Mouse (Mus musculus) olfactory bulb, adult 2 months (tissue): ENCODE measurements around the gene Fam189a1. TPM values are rescaled to one million over a fixed set of nuclear protein-coding genes. Genes with fewer than 3 reads are reported as not detected.

Experiments used
- H3K27ac ChIP-seq: fragments of 200-500 bp; 2 replicates; pipeline ENCODE4 v1.5.1; 2012; ENCODE audit warnings: low read depth, low read length; ENCODE audit not compliant: insufficient read depth
- H3K4me1 ChIP-seq: fragments of 200-500 bp; 2 replicates; pipeline ENCODE4 v1.6.1; 2012; ENCODE audit warnings: low read length; ENCODE audit not compliant: control insufficient read depth, insufficient read depth
- H3K4me3 ChIP-seq: fragments of 200-500 bp; 2 replicates; pipeline ENCODE4 v1.5.1; 2012; ENCODE audit warnings: mild to moderate bottlenecking, low read depth, low read length, moderate library complexity; ENCODE audit not compliant: insufficient read depth
- CTCF ChIP-seq: fragments of 200-500 bp; IDR thresholded peaks from 2 replicates; pipeline ENCODE4 v1.5.1; 2012; ENCODE audit warnings: low read depth, mild to moderate bottlenecking, low read length, moderate library complexity; ENCODE audit not compliant: insufficient read depth
- POLR2A ChIP-seq: fragments of 200-500 bp; IDR thresholded peaks from 2 replicates; pipeline ENCODE4 v1.6.1; 2012; ENCODE audit warnings: mild to moderate bottlenecking, low read depth, low read length, moderate library complexity; ENCODE audit not compliant: insufficient read depth
- WGBS: fragments of 180-500 bp; shearing (Covaris S2); methylation state at CpG from one replicate; pipeline ENCODE4 v1.1.7; 2018; 5-methylcytosine and 5-hydroxymethylcytosine counted together
- polyA plus RNA-seq: library from polyadenylated mRNA; stranded (reverse); fragments of >200 nt; gene quantifications from 2 replicates; pipeline ENCODE4 v1.2.4, GENCODE M21; 2012; ENCODE audit warnings: low replicate concordance; ENCODE audit not compliant: missing spikeins, insufficient read depth, insufficient read length

Fam189a1 gene
- polyA plus RNA-seq, 1 experiment, result not detected

DNA sequence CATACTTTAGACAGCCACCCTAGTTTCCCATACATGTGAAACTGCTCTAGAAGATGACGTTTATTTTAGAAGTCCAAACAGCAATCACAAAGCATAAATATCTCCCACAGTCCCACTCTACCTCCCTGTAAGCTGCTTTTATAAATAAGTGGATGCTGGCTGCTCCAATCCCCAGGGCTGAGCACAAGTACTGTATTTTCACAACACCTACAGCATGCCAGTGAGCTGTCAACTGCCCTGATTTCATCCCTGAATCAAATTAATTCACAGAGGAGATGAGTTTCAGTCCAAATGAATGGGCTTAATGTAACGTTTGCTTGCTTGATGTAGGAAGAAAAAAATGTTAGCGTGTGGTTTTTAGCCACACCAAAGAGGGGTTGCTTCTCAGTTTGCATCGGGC lies 225.4 kb downstream of the Fam189a1 start:
- 57% methylated on average over 4 of the region's 4 CpGs for WGBS
- no peak for TF ChIP-seq POLR2A
- no peak for TF ChIP-seq CTCF
- Histone ChIP-seq H3K4me3 (no peak overlapping the region), H3K27ac (no peak overlapping the region), H3K4me1 (peaks cover 4% of the 10 kb centered on the region)

DNA sequence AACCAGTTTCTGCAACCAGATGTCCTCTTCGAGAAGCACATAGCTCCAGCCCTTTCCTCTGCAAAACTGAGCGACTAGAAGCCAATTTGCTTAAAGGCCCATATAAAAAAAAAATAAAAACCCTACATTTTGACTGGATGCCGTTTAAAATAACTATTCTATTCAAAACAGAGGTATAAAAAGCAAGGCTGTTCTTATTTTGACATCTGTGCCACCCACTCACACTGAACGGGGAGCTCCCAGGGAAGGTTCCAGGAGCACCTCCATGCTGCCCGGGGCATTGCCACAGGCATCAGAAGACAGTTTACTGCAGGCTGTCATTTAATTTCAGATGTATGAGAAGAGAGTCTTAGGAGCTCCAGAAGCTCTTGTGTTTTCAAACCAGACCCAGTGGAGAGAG lies 232.5 kb downstream of the Fam189a1 start:
- H3K4me3 ChIP-seq, result no peak overlapping the region
- TF ChIP-seq CTCF (no peak), POLR2A (no peak)
- WGBS, result 34% methylated on average over 5 of the region's 5 CpGs
- H3K27ac ChIP-seq, result no peak overlapping the region
- H3K4me1 ChIP-seq, result peaks cover 4% of the 10 kb centered on the region

DNA sequence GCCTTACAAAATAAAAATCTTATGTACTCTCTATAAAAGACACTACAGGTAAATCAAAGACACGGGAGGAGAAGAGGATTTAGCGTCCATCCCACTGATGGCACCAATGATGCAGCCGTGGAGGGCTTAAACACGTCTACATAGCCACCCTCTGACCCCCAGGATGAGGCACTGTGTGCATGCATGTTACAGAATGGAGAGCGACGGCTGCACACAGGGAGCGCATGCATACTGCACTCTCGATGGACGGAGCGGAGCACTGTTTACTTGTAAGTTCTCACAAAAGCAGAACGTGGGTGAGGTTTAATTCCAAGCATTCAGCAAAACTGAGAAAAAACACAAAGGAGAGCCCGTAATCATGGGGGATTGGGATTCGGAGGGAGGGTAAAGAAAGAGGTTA lies 235.2 kb downstream of the Fam189a1 start:
- Histone ChIP-seq H3K27ac (no peak overlapping the region), H3K4me1 (peaks cover 4% of the 10 kb centered on the region), H3K4me3 (no peak overlapping the region)
- 51% methylated on average over 13 of the region's 13 CpGs for WGBS
- no peak for TF ChIP-seq POLR2A

DNA sequence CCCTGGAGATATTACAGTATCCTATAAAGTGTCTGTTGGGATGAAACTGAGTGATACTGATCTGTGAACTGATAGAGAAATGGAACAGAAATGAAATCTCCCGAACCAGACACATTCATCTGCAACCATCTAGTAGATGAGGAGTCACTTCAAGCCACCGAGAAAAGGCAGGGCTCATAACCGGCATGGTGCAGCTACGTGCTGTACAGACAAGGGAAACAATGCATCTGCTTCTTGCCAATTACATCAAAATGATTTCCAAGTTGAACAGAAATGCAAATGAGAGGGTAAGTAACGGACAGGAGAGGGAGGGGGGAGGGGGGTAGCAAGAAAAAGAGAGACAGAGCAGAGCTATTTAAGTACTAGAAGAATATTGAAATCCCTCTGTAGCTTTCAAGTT lies 235.6 kb downstream of the Fam189a1 start:
- TF ChIP-seq CTCF (no peak), POLR2A (no peak)
- Histone ChIP-seq H3K27ac (no peak overlapping the region), H3K4me3 (no peak overlapping the region), H3K4me1 (peaks cover 4% of the 10 kb centered on the region)
- 62% methylated on average over 5 of the region's 5 CpGs for WGBS

DNA sequence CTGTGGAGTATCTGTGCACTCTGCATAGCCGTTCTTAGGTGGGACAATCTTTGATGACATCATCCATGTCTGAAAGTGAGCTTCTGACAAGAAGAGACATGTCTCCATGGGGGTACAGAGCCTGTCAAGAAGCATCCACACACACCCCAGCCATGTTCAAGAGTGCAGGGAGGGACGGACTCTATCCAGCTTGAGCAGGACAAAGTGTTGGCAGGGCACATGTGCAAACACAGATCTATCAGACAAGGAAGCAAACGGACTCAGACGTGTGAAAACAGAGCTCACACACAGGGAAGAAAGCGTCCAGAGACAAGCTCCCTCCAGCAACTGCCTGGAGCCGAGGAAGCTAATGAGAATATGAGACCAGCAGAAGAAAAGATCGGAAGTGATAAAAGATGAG lies 239.7 kb downstream of the Fam189a1 start:
- Histone ChIP-seq H3K4me3 (no peak overlapping the region), H3K27ac (no peak overlapping the region), H3K4me1 (peaks cover 2% of the 10 kb centered on the region; the same call in 1 of the 2 replicates)
- TF ChIP-seq CTCF (no peak), POLR2A (no peak)
- 66% methylated on average over 7 of the region's 7 CpGs for WGBS

DNA sequence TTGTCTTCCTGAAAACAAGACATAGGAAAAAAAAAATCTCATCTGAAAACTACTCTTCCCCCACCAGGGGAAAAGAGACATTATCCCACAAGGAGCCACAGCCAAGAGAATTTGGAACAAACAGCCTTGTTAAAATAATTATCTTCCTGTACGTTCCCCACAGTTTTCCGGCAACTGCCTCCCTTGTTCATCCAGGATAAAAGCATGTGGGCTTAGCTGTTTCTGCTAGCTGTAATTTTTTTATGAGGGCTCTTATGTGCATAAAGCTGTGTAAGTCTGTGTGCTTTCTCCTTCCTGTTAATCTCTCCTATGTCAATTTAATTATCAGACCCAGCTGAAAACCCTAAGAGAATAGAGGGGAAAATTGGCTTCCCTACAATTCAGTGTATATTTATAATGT lies 241.2 kb downstream of the Fam189a1 start:
- WGBS, result 49% methylated on average over 2 of the region's 2 CpGs
- no peaks in the 10 kb centered on the region for H3K4me1 ChIP-seq
- TF ChIP-seq CTCF, result no peak
- no peak for TF ChIP-seq POLR2A
- H3K27ac ChIP-seq, result no peak overlapping the region
- no peak overlapping the region for H3K4me3 ChIP-seq

DNA sequence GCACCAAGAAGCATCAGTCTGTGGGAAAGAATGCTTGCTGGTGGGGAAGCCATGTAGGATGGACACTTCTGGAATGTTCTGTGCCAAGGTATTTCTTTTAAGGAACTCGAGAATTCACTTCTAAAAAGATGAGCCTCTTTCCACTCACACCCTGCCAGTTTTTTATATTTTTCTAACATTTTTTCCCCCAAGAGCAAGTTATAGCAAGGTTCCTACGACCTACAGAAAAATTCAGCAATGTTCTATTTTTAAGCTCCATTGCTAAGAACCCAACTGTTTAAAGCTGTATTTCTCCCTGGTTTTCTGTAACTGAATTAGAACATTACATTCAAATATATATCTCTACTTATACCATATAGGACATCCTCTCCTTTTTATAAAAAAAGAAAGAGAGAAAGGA lies 244.4 kb downstream of the Fam189a1 start:
- H3K4me1 ChIP-seq, result no peaks in the 10 kb centered on the region
- H3K4me3 ChIP-seq, result no peak overlapping the region
- WGBS, result 64% methylated on average over 2 of the region's 2 CpGs
- TF ChIP-seq POLR2A (no peak), CTCF (no peak)
- H3K27ac ChIP-seq, result no peak overlapping the region

DNA sequence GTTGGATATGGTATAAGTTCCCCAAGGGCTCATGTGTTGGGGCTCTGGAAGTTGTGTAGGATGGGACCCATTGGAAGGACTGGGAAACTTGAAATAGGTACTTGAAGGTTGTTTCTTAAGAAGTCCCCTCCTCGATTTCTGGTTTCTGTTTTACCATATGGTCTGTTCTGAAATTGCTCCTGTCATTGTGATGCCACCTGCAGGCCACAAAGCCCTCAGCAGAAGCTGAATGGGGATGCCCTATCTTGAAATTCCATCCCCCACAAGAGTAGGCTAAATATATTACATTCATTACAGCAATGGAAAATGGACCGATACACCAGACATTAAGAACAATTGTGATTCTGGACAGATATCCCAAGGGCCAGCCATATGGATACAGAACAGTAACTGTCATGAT lies 246.2 kb downstream of the Fam189a1 start:
- Histone ChIP-seq H3K4me3 (no peak overlapping the region), H3K27ac (no peak overlapping the region), H3K4me1 (no peaks in the 10 kb centered on the region)
- 84% methylated on average over 2 of the region's 2 CpGs for WGBS
- TF ChIP-seq POLR2A (no peak), CTCF (no peak)

DNA sequence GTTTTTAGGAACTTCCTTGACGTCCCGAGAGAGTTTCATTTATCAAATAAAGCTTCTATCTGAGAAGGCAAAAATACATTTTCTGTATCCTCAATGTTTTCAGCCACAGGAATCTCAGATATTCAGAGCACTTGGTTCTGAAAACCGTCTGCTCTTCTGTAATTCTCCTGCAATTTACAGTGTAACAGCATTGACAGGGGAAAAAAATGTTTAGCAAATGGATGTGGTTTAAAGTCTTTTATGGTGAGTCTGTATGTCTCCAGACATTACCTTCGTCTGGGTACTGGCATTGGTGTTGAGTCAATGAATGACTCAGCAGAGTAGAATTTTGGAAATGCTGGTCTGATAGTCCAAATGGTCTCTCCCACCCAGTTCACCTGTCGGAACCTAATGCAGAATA lies 249.4 kb downstream of the Fam189a1 start:
- TF ChIP-seq CTCF (no peak), POLR2A (no peak)
- H3K27ac ChIP-seq, result no peak overlapping the region
- no peak overlapping the region for H3K4me3 ChIP-seq
- H3K4me1 ChIP-seq, result no peaks in the 10 kb centered on the region
- WGBS, result 79% methylated on average over 5 of the region's 5 CpGs

DNA sequence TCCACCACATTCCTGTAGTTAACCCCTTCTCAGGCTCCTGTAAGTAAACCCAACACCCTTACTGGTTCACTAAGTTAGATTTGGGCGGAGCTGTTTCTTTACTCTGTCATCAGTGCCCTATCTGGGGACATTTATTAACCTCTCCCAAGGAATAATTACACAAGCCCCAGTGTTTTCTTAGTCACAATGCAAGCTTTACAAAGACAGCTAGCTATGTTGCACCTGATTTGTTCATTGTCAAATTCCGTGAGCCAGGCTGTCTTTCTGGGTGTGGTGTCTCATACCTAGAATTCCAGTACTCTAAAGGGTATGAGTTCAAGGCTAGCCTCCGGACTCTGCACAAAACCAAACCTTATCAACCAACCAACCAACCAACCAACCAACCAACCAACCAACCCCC lies 250.9 kb downstream of the Fam189a1 start:
- WGBS, result 96% methylated on average over 3 of the region's 3 CpGs

More for the DNA sequence above, 250.9 kb downstream of the Fam189a1 start:
- no peak overlapping the region for H3K4me3 ChIP-seq
- no peak overlapping the region for H3K27ac ChIP-seq
- no peaks in the 10 kb centered on the region for H3K4me1 ChIP-seq
- TF ChIP-seq CTCF, result no peak
- no peak for TF ChIP-seq POLR2A
